Mouse (Mus musculus) liver, embryonic 11.5 days (tissue): ENCODE data around the gene Trim30c. TPM values are rescaled to one million over a fixed set of nuclear protein-coding genes. Genes with fewer than 3 reads are reported as not detected.
"Not testable (repeated sequence)": the region's sequence is repeated elsewhere in the genome, so short reads cannot be mapped to it uniquely, and the experiment has no call there.

ENCODE experiments used
- ATAC-seq: fragments of 200-750 bp; cut with Nextera tagmentation; replicated peaks from 2 replicates; pipeline ENCODE4 v1.8.0; 2017; ENCODE audit warnings: moderate number of reproducible peaks, mild to moderate bottlenecking, moderate TSS enrichment, moderate library complexity; ENCODE audit not compliant: low FRiP score
- DNase-seq: peaks from one replicate; pipeline ENCODE4 v3.0.0-alpha.2; 2017; ENCODE audit warnings: low spot score
- H3K27ac ChIP-seq: fragments of 300-500 bp; sonication (generic); 2 replicates; pipeline ENCODE4 v1.5.1; 2014; ENCODE audit warnings: mild to moderate bottlenecking, low read depth, low read length, control low read depth
- H3K27me3 ChIP-seq: fragments of 300-500 bp; sonication (generic); replicated peaks from 2 replicates; pipeline ENCODE4 v1.6.1; 2014; ENCODE audit warnings: low read length, mixed read lengths; ENCODE audit not compliant: control insufficient read depth, insufficient read depth
- H3K36me3 ChIP-seq: fragments of 300-500 bp; sonication (generic); 2 replicates; pipeline ENCODE4 v1.6.1; 2014; ENCODE audit warnings: mild to moderate bottlenecking, low read length, moderate library complexity, mixed read lengths; ENCODE audit not compliant: control insufficient read depth, insufficient read depth
- H3K4me1 ChIP-seq: fragments of 300-500 bp; sonication (generic); replicated peaks from 2 replicates; pipeline ENCODE4 v1.6.1; 2014; ENCODE audit warnings: low read length, mixed read lengths; ENCODE audit not compliant: control insufficient read depth, insufficient read depth
- H3K4me2 ChIP-seq: fragments of 300-500 bp; sonication (generic); 2 replicates; pipeline ENCODE4 v1.6.1; 2014; ENCODE audit warnings: mild to moderate bottlenecking, control low read depth, moderate library complexity
- H3K4me3 ChIP-seq: fragments of 300-500 bp; sonication (generic); 2 replicates; pipeline ENCODE4 v1.5.1; 2014; ENCODE audit warnings: low read depth, low read length, control low read depth
- H3K9ac ChIP-seq: fragments of 300-500 bp; sonication (generic); 2 replicates; pipeline ENCODE4 v1.6.1; 2014; ENCODE audit warnings: low read depth, low read length, control low read depth
- H3K9me3 ChIP-seq: fragments of 300-500 bp; sonication (generic); 2 replicates; pipeline ENCODE4 v1.6.1; 2016; ENCODE audit warnings: low read length, inconsistent platforms, mixed read lengths; ENCODE audit not compliant: control insufficient read depth
- whole genome bisulfite sequencing: fragments of 180-500 bp; shearing (Covaris S2); extraction: QIAGEN DNeasy Blood & Tissue Kit; methylation state at CpG from one replicate; pipeline ENCODE4 v1.1.7; 2014; 5-methylcytosine and 5-hydroxymethylcytosine counted together
- polyA plus RNA-seq: library from polyadenylated mRNA; unstranded; fragments of >200 nt; fragmentation: Nextera tagmentation; extraction: Ambion mirVana; gene quantifications from 2 replicates; pipeline ENCODE4 v1.2.1, GENCODE M21; 2014

The Trim30c gene
- polyA plus RNA-seq, 1 experiment from 2014 or later: 0.32 TPM

DNA sequence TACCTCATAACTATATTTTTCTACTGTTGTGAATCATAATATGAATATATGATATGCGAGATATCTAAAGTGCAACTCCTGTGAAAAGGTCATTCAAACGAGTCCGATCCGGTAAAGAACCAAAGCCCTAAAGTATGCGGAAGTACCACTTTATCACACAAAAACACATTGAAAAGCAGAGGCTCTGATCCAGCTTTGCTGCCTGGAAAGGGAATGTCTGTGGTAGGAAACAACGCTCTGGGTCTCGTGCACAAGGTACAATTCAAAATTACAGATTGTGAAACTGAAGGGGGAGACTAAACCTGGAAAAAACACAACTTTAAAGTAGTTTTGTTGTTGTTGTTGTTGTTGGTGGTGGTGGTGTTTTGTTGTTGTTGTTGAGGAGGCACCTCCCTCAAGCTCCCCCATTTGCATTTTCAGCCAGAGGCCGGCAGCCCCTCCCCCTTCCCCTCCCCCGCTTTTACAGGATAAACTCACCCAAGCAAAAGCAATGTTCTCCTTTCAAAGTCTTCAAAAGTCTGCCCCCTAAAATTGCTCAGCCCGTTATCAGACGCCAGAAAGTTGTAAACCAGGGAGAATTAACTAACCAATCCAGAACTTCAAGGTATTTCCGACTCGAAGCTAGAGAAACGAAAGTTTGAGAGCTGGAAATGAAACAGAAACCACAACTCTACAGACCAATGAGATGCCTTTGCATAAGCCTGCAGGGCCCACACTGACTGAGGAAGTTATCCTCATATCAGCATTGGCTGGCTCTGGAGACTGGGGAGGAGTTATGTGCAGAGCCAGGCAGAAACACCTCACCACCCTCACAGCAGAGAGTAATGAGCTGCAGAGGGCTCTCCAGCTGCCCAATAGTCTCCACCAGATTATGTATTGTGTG lies 47.7 kb downstream of the Trim30c start, which contains the start of gene Trim12c:
TSS of gene Trim12c (minus strand) at position 646 of the 883 bp plus-strand sequence.
- 3% methylated on average over 14 of the region's 14 CpGs for WGBS
- peak; percentile 62 for DNase-seq
- Histone ChIP-seq H3K27me3 (no peaks in the 10 kb centered on the region), H3K9me3 (no peaks in the 10 kb centered on the region), H3K4me3 (peak within 1 kb of the TSS; percentile 55), H3K36me3 (no peaks in the 10 kb centered on the region), H3K4me2 (peak within 1 kb of the TSS; percentile 78), H3K9ac (peak within 1 kb of the TSS; percentile 52), H3K4me1 (no peaks in the 10 kb centered on the region), H3K27ac (no peak within 1 kb of the TSS; the same call in 1 of the 2 replicates)
- ATAC-seq: peak; percentile 100

DNA sequence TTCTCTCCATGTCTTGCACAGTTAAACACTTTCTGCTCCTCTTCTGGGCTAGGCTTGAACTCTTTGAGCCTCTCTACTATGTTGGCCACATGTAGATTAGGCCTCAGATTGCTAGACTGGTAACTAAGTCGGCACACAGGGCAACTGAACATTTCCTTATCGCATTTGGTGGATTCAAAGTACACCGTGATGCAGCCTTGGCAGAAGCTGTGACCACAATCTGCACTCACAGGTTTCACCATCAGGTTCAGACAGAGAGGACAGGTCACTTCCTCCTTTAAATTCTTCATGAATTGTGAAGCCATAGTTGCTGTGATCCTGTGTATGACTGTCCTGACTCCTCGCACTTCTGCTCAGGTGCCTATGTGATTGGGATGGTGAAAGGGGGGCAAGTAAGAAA lies 52.6 kb downstream of the Trim30c start:
- H3K4me3 ChIP-seq, H3K4me1 ChIP-seq, H3K9me3 ChIP-seq, H3K27ac ChIP-seq, H3K4me2 ChIP-seq, H3K27me3 ChIP-seq, DNase-seq, ATAC-seq, H3K9ac ChIP-seq, H3K36me3 ChIP-seq: not testable (repeated sequence)
- WGBS: 84% methylated on average over 4 of the region's 4 CpGs

DNA sequence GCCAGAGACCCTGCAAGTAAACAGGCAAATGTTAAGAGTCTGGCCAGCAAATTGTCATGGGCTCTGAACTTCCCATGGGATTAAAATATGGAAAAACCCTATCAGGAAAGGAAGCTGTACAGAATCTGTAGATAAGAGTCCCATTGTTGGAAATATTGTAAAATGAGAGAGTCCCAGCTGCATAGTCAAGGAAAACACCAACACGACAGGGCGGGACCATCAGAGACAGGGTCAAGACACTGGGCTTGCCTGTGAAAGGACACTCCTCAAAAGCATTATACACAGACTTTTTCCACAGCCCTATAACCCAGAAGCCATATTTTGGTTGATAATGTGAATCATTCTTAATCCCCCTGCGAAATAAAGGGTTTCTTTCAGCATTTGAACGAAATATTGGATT lies 59.9 kb downstream of the Trim30c start:
- not testable (repeated sequence) for H3K4me3 ChIP-seq, H3K36me3 ChIP-seq, ATAC-seq, H3K27me3 ChIP-seq, H3K4me2 ChIP-seq, H3K27ac ChIP-seq, H3K9ac ChIP-seq, H3K4me1 ChIP-seq, H3K9me3 ChIP-seq, DNase-seq
- 79% methylated on average over 2 of the region's 4 CpGs for WGBS

DNA sequence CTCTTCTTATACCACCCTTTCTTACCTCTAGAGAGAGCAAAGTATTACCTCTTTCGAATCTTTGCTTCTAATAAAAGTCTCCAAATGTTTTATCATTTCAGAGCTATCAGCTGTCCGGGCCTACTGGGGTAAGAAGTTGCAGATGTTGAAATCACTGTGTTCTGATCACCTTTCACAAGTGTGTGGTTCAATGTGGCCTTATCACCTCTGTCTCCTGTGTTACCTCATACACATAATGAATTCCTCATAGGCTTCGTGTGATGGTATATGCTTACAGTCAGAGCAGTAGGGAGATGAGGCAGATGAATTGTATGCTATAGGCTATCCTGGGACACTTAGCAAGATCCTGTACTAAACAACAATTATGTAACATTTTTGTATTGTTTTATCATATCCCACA lies 65.1 kb downstream of the Trim30c start:
- not testable (repeated sequence) for DNase-seq, H3K27ac ChIP-seq, H3K4me3 ChIP-seq, H3K27me3 ChIP-seq, H3K9ac ChIP-seq, H3K4me2 ChIP-seq, H3K9me3 ChIP-seq, H3K4me1 ChIP-seq, ATAC-seq, H3K36me3 ChIP-seq
- WGBS: 69% methylated on average over 3 of the region's 3 CpGs

Other genes with a start within 250 kb of the Trim30c start
- not detected in 2 replicates for gene Olfm5, start 236.0 kb downstream of the Trim30c start, polyA plus RNA-seq
- gene Olfr648, start 217.4 kb downstream of the Trim30c start, polyA plus RNA-seq: 0.08 and 0.19 TPM in 2 replicates
- gene Olfr649, start 204.9 kb downstream of the Trim30c start, polyA plus RNA-seq: not detected in 2 replicates
- 3.6 and 4.2 TPM in 2 replicates for gene Trim6, start 182.0 kb downstream of the Trim30c start, polyA plus RNA-seq
- gene Trim34a, start 156.4 kb downstream of the Trim30c start, polyA plus RNA-seq: 1.4 and 2.1 TPM in 2 replicates
- gene Trim5, start 112.7 kb downstream of the Trim30c start, polyA plus RNA-seq: 0.47 and 0.52 TPM in 2 replicates
- gene Trim12a, start 85.4 kb downstream of the Trim30c start, polyA plus RNA-seq: 3.8 and 5.7 TPM in 2 replicates
- 0.15 TPM in 1 of 2 replicates, not detected in the other for gene Trim34b, start 71.4 kb downstream of the Trim30c start, polyA plus RNA-seq
- 1.2 TPM in 2 replicates for gene Trim12c, start 47.5 kb downstream of the Trim30c start, polyA plus RNA-seq
- gene Trim30b, start 31.0 kb downstream of the Trim30c start, polyA plus RNA-seq: 0.06 and 0.08 TPM in 2 replicates
- 1.6 and 2.3 TPM in 2 replicates for gene Trim30a, start 64.4 kb upstream of the Trim30c start, polyA plus RNA-seq
- gene Trim30d, start 107.0 kb upstream of the Trim30c start, polyA plus RNA-seq: 0.70 TPM in 2 replicates
- not detected in 2 replicates for gene Olfr651, start 149.3 kb upstream of the Trim30c start, polyA plus RNA-seq
- gene Olfr652, start 160.1 kb upstream of the Trim30c start, polyA plus RNA-seq: not detected in 2 replicates
- gene Olfr653, start 176.5 kb upstream of the Trim30c start, polyA plus RNA-seq: not detected in 2 replicates
- gene Olfr654, start 186.2 kb upstream of the Trim30c start, polyA plus RNA-seq: not detected in 2 replicates
- not detected in 2 replicates for gene Olfr655, start 200.9 kb upstream of the Trim30c start, polyA plus RNA-seq
- gene Olfr656, start 213.1 kb upstream of the Trim30c start, polyA plus RNA-seq: not detected in 2 replicates
- not detected in 2 replicates for gene Olfr657, start 224.0 kb upstream of the Trim30c start, polyA plus RNA-seq
- not detected in 2 replicates for gene Olfr658, start 246.5 kb upstream of the Trim30c start, polyA plus RNA-seq